Mouse (Mus musculus): ENCODE measurements at regions not wholly inside any gene's neighbourhood (a gene's known extent, or its start where the extent isn't known, plus 50 kb on each side); places are given as distances from the start of the nearest gene placed in this dataset.
"Not testable (repeated sequence)": the region's sequence is repeated elsewhere in the genome, so short reads cannot be mapped to it uniquely, and the experiment has no call there.

DNA sequence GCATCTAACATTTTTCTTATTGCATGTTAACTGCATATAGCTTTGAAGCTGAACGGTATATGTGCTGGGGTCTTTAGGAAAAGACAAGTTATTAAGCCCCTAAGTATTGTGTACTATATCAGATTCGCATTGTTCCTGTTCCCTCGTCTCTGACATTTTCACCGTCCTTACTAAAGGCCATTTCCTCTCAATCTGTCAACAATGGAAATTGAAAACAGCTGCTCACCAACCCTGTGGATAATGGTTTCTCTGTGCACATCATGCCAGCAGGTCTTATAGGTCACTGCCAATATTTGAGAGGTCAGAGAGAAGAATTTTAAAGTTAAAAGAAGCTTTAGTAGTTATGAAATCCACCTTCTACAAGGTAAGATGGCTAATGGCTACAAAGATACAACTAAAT, 797.4 kb upstream of the Impad1 start:
- no peak for DNase-seq

DNA sequence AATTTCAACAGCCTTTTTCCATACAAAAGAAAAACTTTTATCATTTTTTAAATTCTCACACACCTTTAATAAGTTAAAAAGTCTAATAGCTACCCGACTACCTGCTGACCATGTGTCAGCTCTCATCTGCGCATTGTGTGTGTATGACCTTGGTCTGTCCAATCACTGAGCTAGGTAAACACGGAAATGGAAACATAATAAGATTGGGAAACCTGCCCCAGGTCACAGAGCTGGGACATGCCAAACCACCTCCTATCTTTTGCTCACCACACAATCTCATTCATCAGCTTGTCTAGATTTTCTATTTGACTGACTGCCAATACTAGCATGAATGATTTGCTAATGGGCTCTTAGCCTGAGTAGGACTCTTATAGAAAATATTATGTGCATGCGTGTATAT, 794.3 kb upstream of the Impad1 start:
- DNase-seq = no peak

DNA sequence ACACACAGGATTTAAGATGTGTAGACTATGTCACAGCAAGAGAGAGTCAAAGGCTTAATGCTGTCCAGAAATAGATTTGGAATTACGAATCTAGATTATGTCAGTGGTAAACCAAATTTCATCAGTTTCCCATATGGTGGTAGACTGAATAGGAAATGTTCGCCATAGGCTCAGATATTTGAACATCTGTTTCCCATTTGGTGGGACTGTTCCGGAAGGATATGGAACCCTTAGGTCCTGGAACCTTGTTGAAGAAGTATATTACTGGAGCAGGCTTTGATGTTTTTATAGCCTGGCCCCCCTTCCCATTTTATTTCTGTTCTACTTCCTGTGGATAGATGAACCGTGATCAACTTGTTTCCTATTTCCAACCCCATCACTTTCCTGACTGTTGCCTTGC, 792.0 kb upstream of the Impad1 start:
- DNase-seq = no peak

DNA sequence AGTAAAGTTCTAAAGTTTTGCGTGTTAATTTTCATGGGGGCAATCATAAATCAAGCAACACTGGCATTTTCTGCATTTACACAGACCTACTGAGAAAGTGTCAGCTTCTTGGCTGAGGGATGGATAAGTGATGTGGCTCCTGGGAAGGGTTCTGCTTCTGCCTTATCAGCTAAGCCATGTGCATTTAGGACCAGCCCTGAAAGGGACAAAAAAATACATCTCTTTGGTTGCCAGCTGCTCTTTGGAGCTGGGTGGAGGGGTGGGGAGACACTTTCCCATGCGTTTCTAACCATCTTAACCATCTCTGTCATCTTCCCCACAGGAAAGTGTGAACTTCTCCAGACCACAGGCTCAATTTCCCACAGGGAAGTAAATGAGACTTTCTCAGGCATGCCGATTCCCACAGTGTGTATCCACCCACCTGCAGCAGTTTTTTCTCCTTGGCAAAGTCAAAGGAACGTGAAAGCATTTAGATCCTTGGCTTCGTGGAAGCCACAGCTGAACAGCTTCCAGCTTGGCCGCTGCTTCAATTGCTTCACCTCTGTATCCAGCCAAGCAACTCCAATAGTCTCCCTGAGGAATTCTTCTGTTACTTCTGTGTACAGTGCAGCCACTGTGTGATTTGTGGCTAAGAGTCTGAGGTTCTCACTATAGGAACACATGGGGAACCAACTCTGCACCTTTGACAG, 791.0 kb upstream of the Impad1 start:
- DNase-seq = no peak

DNA sequence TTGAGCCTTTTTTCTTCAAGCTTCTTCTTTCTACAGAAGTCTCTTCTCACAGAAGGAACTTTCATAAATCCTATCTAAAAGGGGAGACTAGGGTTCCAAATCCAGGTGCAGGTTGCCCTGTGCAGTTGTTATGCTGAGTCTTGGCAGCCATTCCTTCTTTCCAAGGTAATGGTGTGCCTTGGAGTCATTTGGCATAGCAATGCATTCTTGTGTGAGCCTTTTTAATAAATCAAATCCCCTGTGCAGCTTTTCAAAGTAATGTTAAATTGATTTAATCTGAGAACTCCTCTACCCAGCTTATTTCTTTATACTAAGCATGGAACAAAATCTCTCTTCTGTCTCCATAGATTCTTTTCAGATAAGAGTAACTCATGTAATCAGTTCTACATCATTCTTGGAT, 774.9 kb upstream of the Impad1 start:
- DNase-seq = no peak

DNA sequence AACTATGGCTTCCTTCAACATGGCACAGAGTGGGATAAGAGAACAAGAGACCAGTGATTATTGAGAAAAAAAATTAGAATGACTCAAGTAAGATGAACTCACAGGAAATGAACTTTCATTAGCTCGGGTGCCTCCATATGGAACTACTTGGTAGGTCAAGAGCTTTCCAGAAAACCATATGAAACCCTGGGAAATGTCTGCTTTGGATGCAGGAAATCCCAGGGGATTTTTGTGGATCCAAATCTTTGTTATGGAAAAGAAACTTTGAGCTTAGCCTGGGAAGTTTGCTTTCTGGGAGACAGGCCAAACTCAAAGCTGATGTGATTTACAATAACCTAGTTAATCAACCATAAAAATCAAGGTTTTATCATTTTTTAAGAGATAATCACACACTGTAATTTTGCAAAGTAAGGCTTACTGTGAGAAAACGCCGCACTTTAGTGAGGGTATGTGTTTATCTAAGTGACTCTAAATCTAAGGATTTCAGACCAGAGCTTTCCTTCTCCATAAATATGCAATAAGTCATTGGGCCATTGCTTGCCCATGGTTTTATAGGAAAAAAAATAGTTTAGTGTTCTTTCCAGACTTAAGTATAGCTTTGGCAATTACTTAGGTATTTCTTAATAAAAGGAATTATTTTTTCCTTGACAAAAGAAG, 767.0 kb upstream of the Impad1 start:
- no peak for DNase-seq

DNA sequence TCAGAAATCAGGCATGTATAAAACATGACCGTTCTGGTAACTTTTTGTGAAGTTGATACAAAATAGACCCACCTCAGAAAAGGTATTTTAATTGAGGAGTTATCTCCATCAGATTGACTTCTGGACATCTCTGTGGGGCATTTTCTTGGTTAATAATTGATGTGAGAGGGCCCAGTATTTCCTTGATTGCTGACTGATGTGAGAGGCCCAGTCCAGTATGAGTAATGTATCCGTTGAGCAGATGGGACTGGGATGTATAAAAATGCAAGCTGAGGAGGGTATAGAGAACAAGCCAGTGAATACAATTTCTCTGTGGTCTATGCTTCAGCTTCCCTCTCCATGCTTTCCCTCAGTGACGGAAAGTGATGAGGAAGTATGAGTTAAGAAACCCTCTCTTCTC, 747.0 kb upstream of the Impad1 start:
- no peak for DNase-seq

DNA sequence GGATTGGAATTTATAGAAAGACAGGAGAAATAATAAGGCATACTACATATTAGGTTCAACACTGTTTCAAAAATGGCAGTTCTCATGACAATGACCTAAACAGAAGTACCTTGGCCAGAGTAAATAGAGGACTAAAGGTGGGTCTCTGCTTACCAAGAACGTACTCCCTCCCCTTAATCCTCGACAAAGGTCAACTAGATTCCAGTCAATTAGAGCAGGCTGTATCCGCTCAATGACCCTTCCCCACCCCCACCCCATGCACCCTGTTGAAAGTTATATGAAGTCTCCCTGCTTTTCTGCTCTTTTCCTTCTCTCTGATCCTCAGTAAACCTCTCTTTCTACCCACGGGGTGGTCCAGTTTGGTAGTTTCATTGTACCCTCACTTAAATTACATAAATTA, 737.3 kb upstream of the Impad1 start:
- DNase-seq = no peak

DNA sequence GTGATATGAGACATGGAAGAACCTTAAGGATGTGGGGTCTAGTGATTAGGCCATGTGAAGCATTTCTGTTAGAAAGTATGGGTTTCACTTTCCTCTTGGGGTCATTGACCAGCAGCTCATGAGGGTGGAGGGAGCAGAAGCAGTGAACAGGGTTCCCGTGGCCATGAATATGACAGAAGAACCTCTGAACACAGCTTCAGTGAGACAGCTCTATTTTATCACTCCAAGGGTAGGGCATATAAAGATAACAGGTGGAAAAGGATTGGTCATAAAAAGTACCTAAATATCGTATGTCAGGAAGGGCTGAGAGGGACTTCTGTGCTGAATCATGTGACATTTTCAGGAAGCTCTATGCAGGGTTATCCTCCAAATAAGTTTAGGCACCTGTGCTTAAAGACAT, 725.4 kb upstream of the Impad1 start:
- DNase-seq = no peak

DNA sequence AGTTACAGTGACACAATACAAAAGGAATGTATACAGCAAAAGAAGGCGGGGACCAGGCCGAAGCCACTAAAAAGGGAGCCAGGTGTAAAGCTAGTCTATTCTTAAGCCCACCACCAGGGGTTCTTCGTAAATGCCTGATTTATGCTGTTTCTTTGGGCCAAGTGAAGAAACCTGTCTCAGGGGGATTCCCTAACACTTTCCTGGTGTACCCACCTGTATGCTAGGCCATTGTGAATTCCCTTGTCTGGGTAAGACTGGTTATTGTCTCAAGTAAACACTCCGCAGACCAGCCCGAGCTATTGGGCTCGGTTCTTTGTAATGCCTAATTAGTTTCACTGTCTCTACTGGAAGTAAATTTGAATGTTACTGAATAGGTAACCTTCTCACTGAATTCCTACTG, 722.3 kb upstream of the Impad1 start:
- not testable (repeated sequence) for DNase-seq

DNA sequence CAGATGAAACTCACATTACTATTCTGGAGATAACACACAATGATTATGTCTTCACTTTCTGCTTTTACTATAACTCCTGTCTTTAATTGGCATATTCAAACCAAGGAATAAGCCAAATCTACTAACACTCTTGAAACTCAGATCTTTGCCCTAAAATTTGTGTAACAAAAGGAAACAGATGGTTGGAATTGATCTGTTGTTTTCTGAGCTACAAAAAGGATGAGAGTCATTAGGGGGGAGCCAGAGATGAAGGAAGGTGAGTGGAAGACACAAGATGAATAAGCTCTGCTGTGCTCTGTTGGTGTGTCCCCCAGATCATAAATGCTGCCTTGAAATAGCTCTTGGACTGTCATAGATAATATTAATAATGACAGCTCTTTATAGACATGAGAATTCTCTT, 718.6 kb upstream of the Impad1 start:
- DNase-seq = no peak

DNA sequence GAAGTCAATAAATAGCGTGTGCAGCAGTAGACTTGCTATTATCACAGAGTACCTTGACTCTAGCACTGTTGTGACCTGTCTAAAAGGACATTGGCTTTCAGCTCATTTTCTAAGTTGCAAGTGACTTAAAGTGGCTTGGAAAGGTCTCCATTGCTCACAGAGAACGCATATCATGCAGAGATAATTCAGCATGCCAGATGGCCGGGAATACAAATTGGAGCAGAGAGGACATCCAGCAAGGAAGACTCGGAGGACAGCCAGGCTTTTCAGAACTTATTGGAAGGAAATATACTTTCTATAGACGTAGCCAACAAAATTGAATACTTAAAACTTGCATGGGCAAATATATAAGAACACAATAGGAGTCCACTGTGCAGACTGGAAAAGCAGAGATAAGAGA, 716.2 kb upstream of the Impad1 start:
- peak; percentile 80 to 85 for DNase-seq

DNA sequence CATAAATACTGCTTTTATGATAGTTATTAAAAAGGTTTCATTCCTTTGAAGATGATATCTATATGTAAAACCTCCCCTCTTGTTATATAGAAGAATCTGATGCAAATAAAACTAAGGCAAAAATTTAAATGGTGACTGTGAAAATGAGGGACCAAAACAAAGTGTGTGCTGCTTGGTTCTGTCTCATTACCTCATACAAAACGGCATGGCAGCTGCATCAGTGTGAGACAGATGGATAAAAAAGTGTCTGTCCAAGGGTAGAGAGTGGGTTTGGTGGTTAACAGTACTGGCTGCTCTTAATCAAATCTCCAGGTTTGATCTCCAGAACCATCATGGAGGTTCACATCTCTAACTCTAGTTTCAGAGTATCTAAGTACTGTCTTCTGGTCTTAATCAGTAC, 701.9 kb upstream of the Impad1 start:
- no peak for DNase-seq

DNA sequence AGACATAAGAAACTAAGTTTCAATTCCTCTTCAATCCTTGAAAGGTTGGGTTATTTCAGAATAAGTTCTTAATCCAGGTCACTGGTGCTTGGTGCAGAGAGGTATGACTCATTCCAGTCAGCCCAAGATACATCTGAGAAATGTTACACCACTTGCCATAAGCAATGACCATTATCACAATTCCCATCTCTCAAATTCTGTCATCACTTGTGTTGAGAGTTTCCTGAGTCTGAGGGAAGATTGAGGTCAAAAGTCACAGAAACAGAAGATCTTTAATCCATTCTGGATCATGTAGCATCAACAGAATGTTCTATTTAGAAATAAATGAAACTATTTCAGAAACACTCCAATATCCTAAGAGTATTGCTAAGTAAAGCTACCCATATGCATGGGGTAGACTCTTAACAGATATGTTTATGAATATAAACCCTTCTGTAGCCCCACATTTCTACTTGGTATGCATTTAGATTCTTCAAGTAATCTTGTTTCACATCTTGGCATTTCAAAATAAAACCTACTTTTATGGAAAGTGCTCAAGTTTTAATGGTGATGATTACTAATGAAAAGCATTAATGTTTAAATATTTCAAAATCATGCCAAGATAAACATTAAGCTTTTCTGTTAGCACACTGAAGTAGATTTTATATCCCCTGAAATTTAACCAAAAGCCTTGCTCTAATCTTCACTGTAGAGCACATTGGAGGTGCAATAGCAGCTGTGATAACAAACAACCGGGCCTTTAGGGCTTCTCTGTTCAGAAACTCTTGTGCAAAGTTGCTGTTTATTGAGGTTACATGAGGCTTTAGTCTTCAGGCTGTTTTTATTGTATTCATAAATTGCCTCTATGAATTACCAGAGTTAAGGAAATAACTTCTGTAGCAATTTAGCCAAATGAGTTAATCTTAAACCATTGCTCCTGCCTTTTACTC, 701.2 kb upstream of the Impad1 start:
- no peak for DNase-seq

DNA sequence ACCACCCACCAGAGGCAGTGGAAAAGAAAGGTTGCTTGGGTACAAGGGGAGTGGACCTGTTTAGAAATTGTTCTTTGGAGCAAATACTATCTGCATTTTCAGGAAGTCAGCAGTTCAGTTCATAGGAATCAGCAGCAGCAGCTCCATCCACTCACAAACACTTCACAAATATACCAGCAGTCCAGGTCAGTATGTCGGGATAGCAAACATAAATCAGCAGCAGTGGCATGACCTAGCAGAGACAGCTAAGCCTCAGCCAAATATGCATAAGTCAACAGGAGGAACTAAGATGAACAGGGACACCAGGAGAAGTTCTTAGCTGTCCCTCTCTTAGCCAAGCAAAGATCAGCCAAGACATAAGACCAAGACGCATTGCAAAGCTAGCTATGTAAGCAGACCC, 693.6 kb upstream of the Impad1 start:
- DNase-seq = no peak

DNA sequence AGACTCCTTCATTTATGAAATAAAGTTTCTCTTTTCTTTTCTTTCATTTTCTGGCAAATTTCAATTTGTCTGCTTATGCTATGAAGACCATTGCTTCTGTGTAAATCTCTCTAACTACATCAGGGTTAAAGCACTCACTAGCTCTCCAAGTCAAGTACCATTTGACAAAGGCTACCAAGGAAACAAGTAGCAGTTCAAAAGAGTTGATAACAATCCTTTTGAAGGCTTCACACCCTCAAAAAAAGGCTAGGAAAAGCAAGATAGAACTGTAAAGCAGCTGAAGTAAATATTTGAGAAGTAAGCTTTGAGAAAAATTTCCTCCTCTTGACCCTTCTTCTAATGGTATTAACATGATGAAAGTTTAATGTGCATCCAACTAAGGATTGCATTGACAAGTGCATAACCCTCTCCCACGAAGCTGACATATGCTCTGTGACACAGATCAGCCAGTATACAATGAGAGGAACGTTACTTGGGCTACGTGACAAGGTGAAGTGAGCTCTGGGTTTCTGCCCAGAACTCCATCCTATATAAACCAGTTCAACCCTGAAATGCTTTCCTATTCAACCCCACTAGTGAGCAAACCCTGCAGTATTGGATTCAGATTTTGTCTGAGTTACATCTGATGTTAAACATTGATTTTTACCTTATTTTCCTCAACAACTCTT, 678.9 kb upstream of the Impad1 start:
- peak; percentile 8 to 14 for DNase-seq

DNA sequence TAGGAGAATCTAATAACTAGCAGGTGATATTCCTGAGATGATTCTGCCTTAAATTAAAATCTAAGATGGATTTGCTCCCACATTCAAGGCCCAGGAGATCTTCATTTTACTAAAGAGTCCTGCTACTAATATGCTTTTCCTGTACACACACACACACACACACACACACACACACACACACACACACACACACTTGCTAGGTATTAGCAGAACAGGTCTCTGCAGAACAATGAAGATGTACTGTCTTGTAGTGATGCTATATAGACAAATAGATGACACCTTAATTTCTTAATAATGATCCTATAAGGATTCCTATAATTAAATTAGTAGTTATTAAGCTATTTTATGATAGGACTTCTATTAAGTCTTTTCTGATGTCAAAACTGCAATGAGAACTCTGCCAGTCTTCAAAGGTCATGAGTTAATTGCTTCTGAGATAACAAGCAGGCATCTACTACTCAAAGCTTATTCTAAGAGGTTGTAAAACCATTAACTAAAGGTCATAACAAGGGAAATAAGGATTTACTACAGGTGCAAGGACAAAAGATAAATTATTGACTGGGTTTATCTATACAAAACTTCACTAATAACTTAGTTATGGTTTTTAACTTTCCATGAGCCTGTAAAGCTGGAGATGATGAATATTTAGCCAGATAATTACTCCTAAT, 666.0 kb upstream of the Impad1 start:
- DNase-seq = no peak

DNA sequence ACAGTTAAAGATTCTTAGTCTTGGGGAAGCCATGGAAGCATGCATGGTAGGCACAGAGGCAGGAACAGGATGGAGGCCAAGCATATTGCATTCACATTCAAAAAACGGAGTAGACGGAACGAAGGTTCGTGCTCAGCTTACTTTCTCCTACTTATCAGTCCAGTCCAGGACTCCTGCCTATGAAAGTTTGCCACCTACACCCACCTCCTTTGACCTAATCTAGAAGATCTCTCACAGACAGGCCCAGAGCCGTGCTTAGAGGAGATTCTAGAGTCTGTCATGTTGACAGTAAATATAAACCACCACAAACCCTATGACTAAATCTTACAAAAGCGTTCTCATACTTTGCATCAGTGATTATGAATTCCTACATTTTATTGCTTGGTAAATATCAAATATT, 657.3 kb upstream of the Impad1 start:
- DNase-seq = no peak

DNA sequence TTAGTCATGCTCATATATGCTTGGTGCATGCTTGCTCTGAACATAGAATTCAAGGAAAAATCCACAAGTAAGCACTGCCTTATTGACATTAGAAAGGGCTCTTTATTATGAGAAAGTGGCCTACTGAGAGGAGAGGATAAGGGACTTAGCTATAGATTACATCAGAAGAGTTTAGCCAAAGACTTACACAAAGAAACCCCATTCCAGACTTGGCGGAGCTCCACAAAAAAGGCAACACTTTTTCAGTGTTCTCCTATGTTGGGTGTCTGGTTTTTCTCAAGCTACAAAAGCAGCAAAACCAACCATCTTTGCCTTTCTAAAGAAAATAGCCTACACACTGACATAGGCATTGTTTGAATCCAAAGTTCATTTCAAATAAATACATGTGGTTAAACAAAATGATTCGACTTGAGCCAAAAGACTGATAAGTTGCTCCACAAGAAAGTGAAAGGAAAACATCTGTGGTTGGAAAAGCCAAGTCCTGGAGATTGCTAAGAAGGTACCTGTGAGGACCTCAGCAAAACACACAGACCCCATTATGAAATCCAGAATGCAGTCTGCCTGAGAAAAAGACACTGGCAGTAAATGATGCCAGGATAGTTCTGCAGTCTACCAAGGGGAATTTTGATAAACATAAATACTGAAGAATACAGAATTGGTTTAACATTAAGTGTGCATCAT, 648.3 kb upstream of the Impad1 start:
- no peak for DNase-seq

DNA sequence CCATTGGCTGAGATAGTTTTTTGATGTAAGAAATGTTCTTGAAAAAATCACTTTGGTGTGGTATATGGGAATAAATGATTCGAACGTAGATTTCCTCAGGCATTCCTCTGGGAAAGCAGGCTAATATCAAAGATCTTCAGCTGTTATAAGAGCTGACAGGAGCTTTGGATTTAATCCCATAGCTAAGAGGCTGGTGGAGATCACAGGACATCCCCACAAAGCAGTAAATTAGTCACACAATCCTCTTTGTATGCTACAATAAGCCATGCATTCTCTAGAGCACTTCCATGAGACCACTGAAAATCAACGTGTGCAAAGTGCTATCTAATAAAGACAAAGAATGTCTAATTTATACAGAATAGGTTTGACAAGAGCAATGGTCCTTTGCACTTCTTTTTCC, 643.9 kb upstream of the Impad1 start:
- no peak for DNase-seq

Data from cerebellum, postnatal 25 days (tissue).